ENCODE assay signal across 20 mouse cellular contexts in genomic region chr7:113837151-113837550, GRCm38 (mm10).
"Had no signal": no experiment of that assay in that cellular context is flagged by ENCODE, and none has a peak within 500 bp of the region (broad histone marks: within the 10 kb centered on the region; RNA-seq: fewer than 3 reads in every experiment).

No protein-coding gene starts in this region.

- H3K4me3 ChIP-seq: liver, embryonic 15.5 days; lung, embryonic 15.5 days; megakaryocyte, embryonic 14.5 days; midbrain, embryonic 13.5 days; midbrain, embryonic 15.5 days; neural tube, embryonic 12.5 days had no signal

- H3K27ac ChIP-seq: liver, embryonic 15.5 days; lung, embryonic 15.5 days; macrophage; midbrain, embryonic 13.5 days; midbrain, embryonic 15.5 days; neural tube, embryonic 12.5 days had no signal

- DNase-seq: liver, postnatal 0 days; lung, adult 2 months; lung, postnatal 14 days; lung, postnatal 36 days; retina, postnatal 1 day; right cerebral cortex, adult 18-20 months; right cerebral cortex, postnatal 25 days; right cerebral cortex, postnatal 4 days; spleen, adult 18-20 months; thymus, adult 18-20 months; thymus, postnatal 14 days; thymus, postnatal 36 days had no signal

- ATAC-seq: liver, postnatal 0 days; lung, postnatal 0 days; midbrain, embryonic 13.5 days; midbrain, embryonic 15.5 days had no signal
